Mouse (Mus musculus): ENCODE results near the gene Tmem25.

- no peak for TF ChIP-seq SIN3A (IDR thresholded peaks at IDR 0.05; ENCODE audit: low read length)
- TF ChIP-seq MEF2A (IDR thresholded peaks at IDR 0.05; ENCODE audit: borderline replicate concordance, low read depth, low read length), result no peak
- no peak for TF ChIP-seq CTCF (conservative IDR thresholded peaks at IDR 0.05 in 1 of 2, IDR thresholded peaks at IDR 0.05 in 1 of 2; ENCODE audit: low read depth in 2 of 2, low read length in 2 of 2)
- TF ChIP-seq MAX (IDR thresholded peaks at IDR 0.05; ENCODE audit: low read length), result no peak
- no peak; the same call in 1 of the 2 replicates for TF ChIP-seq USF2 (conservative IDR thresholded peaks at IDR 0.05; ENCODE audit: low read depth, low read length)
- TF ChIP-seq POLR2A (IDR thresholded peaks at IDR 0.05; ENCODE audit: low read depth, low read length), result peak; percentile 84
- TF ChIP-seq CHD2 (IDR thresholded peaks at IDR 0.05; ENCODE audit: low read length), result no peak
- no peak for TF ChIP-seq ZC3H11A (IDR thresholded peaks at IDR 0.05; ENCODE audit: low read depth, low read length)
- TF ChIP-seq JUN (IDR thresholded peaks at IDR 0.05; ENCODE audit: insufficient read depth, low read depth, low read length), result no peak
- TF ChIP-seq POLR2AphosphoS2 (IDR thresholded peaks at IDR 0.05; ENCODE audit: low read depth, low read length), result no peak
- TF ChIP-seq JUND (conservative IDR thresholded peaks at IDR 0.05; ENCODE audit: low read depth, low read length), result no peak
- TF ChIP-seq EP300 (IDR thresholded peaks at IDR 0.05; ENCODE audit: low read length), result no peak
These were observed at the start of gene Tmem25 for GRCm38 (mm10) chr9:44799102-44799957.

Data from CH12.LX (cell line).